8 mouse cellular contexts compared by ENCODE assay signal in genomic region chr1:160195337-160195663, GRCm38 (mm10). TPM values are rescaled to one million over a fixed set of nuclear protein-coding genes. Genes with fewer than 3 reads are reported as not detected.
DNase-seq lines count a peak whose midpoint lies in the region; ATAC-seq and TF ChIP-seq lines count a peak whose summit lies in the region.

No protein-coding gene starts in this region.

- in situ Hi-C loops in ES-E14 (cut with MboI; ENCODE audit: low sequenced_read_pairs in 2 of 2, unreplicated experiment in 2 of 2) = no loop called here

- H3K27ac ChIP-seq in heart, embryonic 10.5 days = peak overlapping the region; percentile 95
- H3K27ac ChIP-seq in ES-E14 (ENCODE audit: insufficient read depth, low read depth, low read length, poor library complexity, severe bottlenecking) (peak overlapping the region; percentile 70; the same call in 1 of the 2 replicates), macrophage (peak overlapping the region; percentile 68)
- peak overlapping the region; percentile 89 for H3K27ac ChIP-seq in forebrain, postnatal 0 days (ENCODE audit: low read depth, low read length)

- under 1% methylated on average over 13 of the region's 13 CpGs for WGBS in heart, embryonic 10.5 days
- under 1% methylated on average over 13 of the region's 13 CpGs for WGBS in forebrain, postnatal 0 days
- WGBS in macrophage (ENCODE audit: missing documents) = 1% methylated on average over 13 of the region's 13 CpGs

- no peaks in the 10 kb centered on the region for H3K27me3 ChIP-seq in heart, embryonic 10.5 days (ENCODE audit: insufficient read depth, poor library complexity, severe bottlenecking)
- H3K27me3 ChIP-seq in forebrain, postnatal 0 days (ENCODE audit: insufficient read depth, low read length) = no peaks in the 10 kb centered on the region

- peak overlapping the region; percentile 97 for H3K4me3 ChIP-seq in heart, embryonic 10.5 days
- H3K4me3 ChIP-seq in ES-E14 (ENCODE audit: insufficient read depth in 1 of 2, low read depth in 1 of 2, low read length in 2 of 2, poor library complexity in 1 of 2, severe bottlenecking in 1 of 2) = peak overlapping the region; percentile 95 to 98
- H3K4me3 ChIP-seq in forebrain, postnatal 0 days (ENCODE audit: low read depth, low read length) = peak overlapping the region; percentile 90
- peak overlapping the region; percentile 99 for H3K4me3 ChIP-seq in macrophage (ENCODE audit: inconsistent target)

- H3K9ac ChIP-seq in ES-E14 (ENCODE audit: insufficient read depth, low read depth, low read length, poor library complexity, severe bottlenecking) = peak overlapping the region; percentile 99
- H3K9ac ChIP-seq in forebrain, postnatal 0 days = peak overlapping the region; percentile 88

- no peaks in the 10 kb centered on the region for H3K4me1 ChIP-seq in heart, embryonic 10.5 days
- H3K4me1 ChIP-seq in ES-E14 (ENCODE audit: control insufficient read depth in 2 of 2, insufficient read depth in 2 of 2, low read length in 2 of 2, poor library complexity in 1 of 2) = peaks cover 0 to 2% of the 10 kb centered on the region in 2 experiments; a peak in 1 of 4 replicates
- 0 out of 2 replicates have a peak, but pooled peaks cover 6% of the 10 kb centered on the region for H3K4me1 ChIP-seq in forebrain, postnatal 0 days (ENCODE audit: insufficient read depth)

- DNase-seq in heart, embryonic 10.5 days (ENCODE audit: low spot score) = no peak
- DNase-seq in heart, postnatal 14 days = no peak
- no peak for DNase-seq in ES-E14 (ENCODE audit: low read depth, low spot score)
- no peak for DNase-seq in forebrain, postnatal 0 days
- no peak for DNase-seq in embryo, embryonic 10.5 days (ENCODE audit: low spot score)
- DNase-seq in layer of hippocampus, adult 11-12 months (ENCODE audit: low spot score) = no peak
- no peak for DNase-seq in frontal cortex, postnatal 25 days (ENCODE audit: low spot score in 2 of 2)

- H3K36me3 ChIP-seq in heart, embryonic 10.5 days = peaks cover 23% of the 10 kb centered on the region
- H3K36me3 ChIP-seq in ES-E14 (ENCODE audit: control insufficient read depth, insufficient read depth, low read length, poor library complexity, severe bottlenecking) (peaks cover 18% of the 10 kb centered on the region), macrophage (ENCODE audit: inconsistent target) (peaks cover 18% of the 10 kb centered on the region)
- H3K36me3 ChIP-seq in forebrain, postnatal 0 days (ENCODE audit: insufficient read depth) = peaks cover 19% of the 10 kb centered on the region

- no peak for TF ChIP-seq CTCF in forebrain, postnatal 0 days (IDR thresholded peaks at IDR 0.05; ENCODE audit: low read depth)

- H3K79me2 ChIP-seq in macrophage (ENCODE audit: inconsistent target) = peaks cover 29% of the 10 kb centered on the region

- H3K9me3 ChIP-seq in heart, embryonic 10.5 days = no peaks in the 10 kb centered on the region
- peaks cover 15% of the 10 kb centered on the region for H3K9me3 ChIP-seq in ES-E14 (ENCODE audit: control insufficient read depth, insufficient read depth, low read depth, low read length)
- H3K9me3 ChIP-seq in forebrain, postnatal 0 days (ENCODE audit: low read length) = no peaks in the 10 kb centered on the region

- ATAC-seq in forebrain, postnatal 0 days = peak; percentile 36

- intact Hi-C loops in heart, postnatal 14 days (cut with DNase I) = loop anchor here (1.0 kb wide), 1 partner anchor 17 kb away; the partner anchor contains the start of gene Cacybp

- peak overlapping the region; percentile 71 for H3K4me2 ChIP-seq in forebrain, postnatal 0 days (ENCODE audit: low read depth)

TF ChIP-seq in ES-E14, 5 proteins besides CTCF, POLR2A, EP300 and RAD21:
- TF ChIP-seq ZC3H11A (IDR thresholded peaks at IDR 0.05; ENCODE audit: borderline replicate concordance, low read depth, low read length) = no peak

RNA-seq across cellular contexts. Expression of gene Mrps14, which starts 0.3 kb away (rescaled TPM):
- 195 and 204 TPM in 2 replicates for polyA plus RNA-seq in heart, embryonic 10.5 days (2016; fragmentation: Nextera tagmentation; extraction: Ambion mirVana)
- total RNA-seq in heart, postnatal 14 days (2021) = 10 to 100 TPM; 88.8 to 98.5 TPM
- 70.3 and 71.6 TPM in 2 replicates for total RNA-seq in ES-E14 (2012; rRNA removed)
- 22.9 and 23.1 TPM in 2 replicates for total RNA-seq in forebrain, postnatal 0 days (2014; rRNA removed)
- polyA plus RNA-seq in forebrain, postnatal 0 days (2015; fragmentation: Nextera tagmentation; extraction: Ambion mirVana) = 129 and 149 TPM in 2 replicates
- 10 to 100 TPM in 1 of 26 experiments, 1 to 10 TPM in 23, under 1 TPM in 2; 0.61 to 10.8 (median 3.0) TPM for total RNA-seq in macrophage (2018; cell fraction: chromatin; rRNA removed)
- 10 to 100 TPM; 43.6 to 67.9 (median 53.2) TPM for total RNA-seq in macrophage (2018; cell fraction: cytosol; rRNA removed)
- total RNA-seq in macrophage (2018; cell fraction: nucleus; rRNA removed) = 10 to 100 TPM in 14 of 26 experiments, 1 to 10 TPM in 12; 3.2 to 26.3 (median 10.2) TPM
- polyA plus RNA-seq in macrophage (2018) = 21.0 to 70.9 TPM (median 48.1 TPM) in 3 replicates

RNA-seq across cellular contexts. Expression of gene Cacybp, which starts 17.4 kb away (rescaled TPM):
- polyA plus RNA-seq in heart, embryonic 10.5 days (2016; fragmentation: Nextera tagmentation; extraction: Ambion mirVana) = 207 and 292 TPM in 2 replicates
- total RNA-seq in heart, postnatal 14 days (2021) = 10 to 100 TPM; 52.5 to 58.9 TPM
- total RNA-seq in ES-E14 (2012; rRNA removed) = 161 and 184 TPM in 2 replicates
- 124 and 134 TPM in 2 replicates for total RNA-seq in forebrain, postnatal 0 days (2014; rRNA removed)
- polyA plus RNA-seq in forebrain, postnatal 0 days (2015; fragmentation: Nextera tagmentation; extraction: Ambion mirVana) = 294 and 334 TPM in 2 replicates
- 10 to 100 TPM in 17 of 26 experiments, 1 to 10 TPM in 9; 1.8 to 44.5 (median 17.4) TPM for total RNA-seq in macrophage (2018; cell fraction: chromatin; rRNA removed)
- 10 to 100 TPM; 48.8 to 95.7 (median 70.1) TPM for total RNA-seq in macrophage (2018; cell fraction: cytosol; rRNA removed)
- total RNA-seq in macrophage (2018; cell fraction: nucleus; rRNA removed) = 10 to 100 TPM in 25 of 26 experiments, 1 to 10 TPM in 1; 6.6 to 62.9 (median 28.3) TPM
- polyA plus RNA-seq in macrophage (2018) = 63.0 to 123 TPM (median 82.7 TPM) in 3 replicates

RNA-seq across cellular contexts. Expression of gene Tnn, which starts 41.9 kb away (rescaled TPM):
- polyA plus RNA-seq in heart, embryonic 10.5 days (2016; fragmentation: Nextera tagmentation; extraction: Ambion mirVana) = not detected in 2 replicates
- under 1 TPM; 0.05 to 0.07 TPM for total RNA-seq in heart, postnatal 14 days (2021)
- total RNA-seq in ES-E14 (2012; rRNA removed) = 0.11 and 0.18 TPM in 2 replicates
- total RNA-seq in forebrain, postnatal 0 days (2014; rRNA removed) = 0.23 and 2.8 TPM in 2 replicates
- polyA plus RNA-seq in forebrain, postnatal 0 days (2015; fragmentation: Nextera tagmentation; extraction: Ambion mirVana) = 0.06 and 0.13 TPM in 2 replicates
- 10 to 100 TPM in 2 of 26 experiments, 1 to 10 TPM in 3, under 1 TPM in 6, not detected in 15; 0.15 to 12.4 (median 0.71) TPM for total RNA-seq in macrophage (2018; cell fraction: chromatin; rRNA removed)
- 1 to 10 TPM in 1 of 26 experiments, under 1 TPM in 12, not detected in 13; 0.03 to 1.5 (median 0.06) TPM for total RNA-seq in macrophage (2018; cell fraction: cytosol; rRNA removed)
- 1 to 10 TPM in 4 of 26 experiments, under 1 TPM in 9, not detected in 13; 0.09 to 5.7 (median 0.29) TPM for total RNA-seq in macrophage (2018; cell fraction: nucleus; rRNA removed)
- not detected in 3 replicates for polyA plus RNA-seq in macrophage (2018)
